Mouse (Mus musculus) limb, embryonic 11.5 days (tissue): ENCODE results near the gene Ms4a12. TPM values are rescaled to one million over a fixed set of nuclear protein-coding genes. Genes with fewer than 3 reads are reported as not detected.

Source experiments
- ATAC-seq: fragments of 200-750 bp; cut with Nextera tagmentation; 2 replicates; pipeline ENCODE4 v1.8.0; 2017; ENCODE audit warnings: low read depth; ENCODE audit not compliant: insufficient number of reproducible peaks, low FRiP score, low TSS enrichment
- DNase-seq: peaks from one replicate; pipeline ENCODE4 v3.0.0-alpha.2; 2015; ENCODE audit warnings: low spot score
- H3K27ac ChIP-seq: fragments of 300-500 bp; sonication (generic); replicated peaks from 2 replicates; pipeline ENCODE4 v1.5.1; 2014; ENCODE audit warnings: low read depth, mild to moderate bottlenecking, low read length
- H3K27me3 ChIP-seq: fragments of 300-500 bp; sonication (generic); 2 replicates; pipeline ENCODE4 v1.6.1; 2014; ENCODE audit warnings: mild to moderate bottlenecking, low read length, mixed read lengths; ENCODE audit not compliant: control insufficient read depth, insufficient read depth
- H3K36me3 ChIP-seq: fragments of 300-500 bp; sonication (generic); 2 replicates; pipeline ENCODE4 v1.6.1; 2014; ENCODE audit warnings: mild to moderate bottlenecking, low read length, moderate library complexity, mixed read lengths; ENCODE audit not compliant: control insufficient read depth, insufficient read depth
- H3K4me1 ChIP-seq: fragments of 300-500 bp; sonication (generic); 2 replicates; pipeline ENCODE4 v1.6.1; 2014; ENCODE audit warnings: low read length, mixed read lengths; ENCODE audit not compliant: control insufficient read depth, insufficient read depth
- H3K4me2 ChIP-seq: fragments of 300-500 bp; sonication (generic); 2 replicates; pipeline ENCODE4 v1.6.1; 2014; ENCODE audit warnings: low read depth, mild to moderate bottlenecking, moderate library complexity; ENCODE audit not compliant: severe bottlenecking
- H3K4me3 ChIP-seq: fragments of 300-500 bp; sonication (generic); 2 replicates; pipeline ENCODE4 v1.5.1; 2014; ENCODE audit warnings: low read depth, low read length
- H3K9ac ChIP-seq: fragments of 300-500 bp; sonication (generic); 2 replicates; pipeline ENCODE4 v1.6.1; 2014; ENCODE audit warnings: mild to moderate bottlenecking, low read length
- H3K9me3 ChIP-seq: fragments of 300-500 bp; sonication (generic); 2 replicates; pipeline ENCODE4 v1.6.1; 2016; ENCODE audit warnings: low read length; ENCODE audit not compliant: control insufficient read depth
- WGBS: fragments of 180-500 bp; shearing (Covaris S2); extraction: QIAGEN DNeasy Blood & Tissue Kit; methylation state at CpG from one replicate; pipeline ENCODE4 v1.1.7; 2014; 5-methylcytosine and 5-hydroxymethylcytosine counted together
- polyA plus RNA-seq: library from polyadenylated mRNA; unstranded; fragments of >200 nt; fragmentation: Nextera tagmentation; extraction: Ambion mirVana; gene quantifications from 2 replicates; pipeline ENCODE4 v1.2.1, GENCODE M21; 2014

Gene Ms4a12
- polyA plus RNA-seq, 1 experiment from 2014 or later: not detected

DNA sequence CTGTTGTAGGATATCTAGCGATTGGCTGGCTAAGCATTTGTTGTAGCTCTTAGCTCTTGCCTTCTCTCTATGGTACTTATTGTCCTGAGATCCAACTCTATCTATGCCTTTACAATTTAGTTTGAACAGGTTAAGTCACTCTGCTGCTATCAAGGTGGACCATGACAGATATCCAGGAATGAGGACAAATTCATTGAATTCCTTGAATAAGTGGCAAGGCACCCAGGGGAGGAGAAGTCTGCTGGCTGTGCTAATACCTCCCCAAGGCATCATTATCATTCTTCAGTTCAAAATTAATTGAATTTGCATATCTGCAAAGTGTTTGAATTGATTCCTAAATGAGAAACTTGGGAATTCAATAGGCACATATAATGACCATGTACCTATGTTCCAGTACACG lies 54.8 kb downstream of the Ms4a12 start:
- Histone ChIP-seq H3K4me2 (no peak overlapping the region), H3K9ac (no peak overlapping the region), H3K4me1 (no peaks in the 10 kb centered on the region), H3K27ac (no peak overlapping the region), H3K27me3 (no peaks in the 10 kb centered on the region), H3K4me3 (no peak overlapping the region), H3K9me3 (no peaks in the 10 kb centered on the region), H3K36me3 (no peaks in the 10 kb centered on the region)
- DNase-seq: no peak
- ATAC-seq: no peak
- WGBS: 66% methylated on average over 2 of the region's 2 CpGs

DNA sequence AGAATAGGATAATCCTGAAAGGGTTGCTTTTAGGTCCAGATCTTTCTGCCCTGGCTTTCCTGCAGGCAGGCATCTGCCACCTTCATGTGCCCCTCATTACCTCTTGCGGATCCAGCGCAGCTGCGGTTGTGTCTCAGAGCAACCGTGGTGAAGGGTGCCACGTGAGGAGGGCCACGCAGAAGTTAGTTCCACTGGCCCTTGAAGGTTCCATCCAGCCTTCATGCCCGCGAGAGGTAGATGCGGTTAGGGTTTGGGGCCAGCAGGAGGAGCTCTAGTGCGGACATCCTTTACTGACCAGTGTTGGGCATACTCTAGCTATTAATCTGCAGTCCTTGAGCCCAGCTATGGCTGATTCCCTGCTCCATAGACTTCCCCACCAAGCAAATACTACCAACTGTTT lies 67.1 kb downstream of the Ms4a12 start, which contains the start of gene 1700025F22Rik:
1700025F22Rik (minus strand) TSS at position 149 of the 400 bp plus-strand sequence.
- Histone ChIP-seq H3K9ac (no peak within 1 kb of the TSS), H3K36me3 (no peaks in the 10 kb centered on the region), H3K4me2 (no peak within 1 kb of the TSS), H3K4me3 (no peak within 1 kb of the TSS), H3K27me3 (no peaks in the 10 kb centered on the region), H3K27ac (no peak within 1 kb of the TSS), H3K9me3 (no peaks in the 10 kb centered on the region), H3K4me1 (no peaks in the 10 kb centered on the region)
- ATAC-seq (no peak), DNase-seq (no peak)
- whole genome bisulfite sequencing: 40% methylated on average over 10 of the region's 10 CpGs

Other genes starting within 250 kb of the Ms4a12 start
- gene Ms4a15, start 239.2 kb downstream of the Ms4a12 start, polyA plus RNA-seq: 0.18 TPM in 1 of 2 replicates, not detected in the other
- not detected in 2 replicates for gene Ms4a18, start 214.4 kb downstream of the Ms4a12 start, polyA plus RNA-seq
- not detected in 2 replicates for gene Ms4a8a, start 151.3 kb downstream of the Ms4a12 start, polyA plus RNA-seq
- not detected in 2 replicates for gene 1700017D01Rik, start 101.6 kb downstream of the Ms4a12 start, polyA plus RNA-seq
- not detected in 2 replicates for gene 1700025F22Rik, start 67.1 kb downstream of the Ms4a12 start, polyA plus RNA-seq
- not detected in 2 replicates for gene Ms4a13, start 35.7 kb downstream of the Ms4a12 start, polyA plus RNA-seq
- gene Ms4a1, start 33.8 kb upstream of the Ms4a12 start, polyA plus RNA-seq: 0.05 TPM in 1 of 2 replicates, not detected in the other
- not detected in 2 replicates for gene Ms4a5, start 51.4 kb upstream of the Ms4a12 start, polyA plus RNA-seq
- 0.04 TPM in 1 of 2 replicates, not detected in the other for gene Ms4a14, start 82.0 kb upstream of the Ms4a12 start, polyA plus RNA-seq
- 0.57 and 0.65 TPM in 2 replicates for gene Ms4a7, start 103.7 kb upstream of the Ms4a12 start, polyA plus RNA-seq
- 0.62 and 0.91 TPM in 2 replicates for gene Ms4a4a, start 143.1 kb upstream of the Ms4a12 start, polyA plus RNA-seq
- gene Ms4a4c, start 172.3 kb upstream of the Ms4a12 start, polyA plus RNA-seq: 0.30 TPM in 1 of 2 replicates, not detected in the other
- gene Ms4a4b, start 211.1 kb upstream of the Ms4a12 start, polyA plus RNA-seq: not detected in 2 replicates
- gene Ms4a6c, start 236.9 kb upstream of the Ms4a12 start, polyA plus RNA-seq: 1.2 and 1.6 TPM in 2 replicates